Mouse (Mus musculus): ENCODE measurements around the gene St6galnac3.

Gene St6galnac3

DNA sequence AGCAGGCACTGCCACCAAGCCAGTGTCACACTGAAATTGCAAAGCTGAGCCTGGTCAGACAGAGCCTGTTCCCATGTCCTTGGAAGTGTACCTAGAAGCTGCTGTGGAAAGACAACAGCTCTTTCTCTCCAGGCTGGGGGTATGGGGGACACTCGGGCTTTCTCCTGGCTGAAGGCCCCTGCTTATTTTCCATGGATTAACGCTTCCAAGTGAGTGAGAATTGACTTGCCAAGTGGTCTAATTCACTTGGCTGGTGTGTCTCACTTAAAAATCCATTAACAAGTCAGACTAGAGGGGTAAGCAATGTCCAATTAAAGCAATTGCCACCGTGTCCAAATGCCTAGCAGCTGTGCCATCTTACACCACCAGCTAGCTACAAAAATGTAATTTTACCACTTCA lies 140.1 kb downstream of the St6galnac3 start:
- no peak for DNase-seq (ENCODE audit: low spot score)

DNA sequence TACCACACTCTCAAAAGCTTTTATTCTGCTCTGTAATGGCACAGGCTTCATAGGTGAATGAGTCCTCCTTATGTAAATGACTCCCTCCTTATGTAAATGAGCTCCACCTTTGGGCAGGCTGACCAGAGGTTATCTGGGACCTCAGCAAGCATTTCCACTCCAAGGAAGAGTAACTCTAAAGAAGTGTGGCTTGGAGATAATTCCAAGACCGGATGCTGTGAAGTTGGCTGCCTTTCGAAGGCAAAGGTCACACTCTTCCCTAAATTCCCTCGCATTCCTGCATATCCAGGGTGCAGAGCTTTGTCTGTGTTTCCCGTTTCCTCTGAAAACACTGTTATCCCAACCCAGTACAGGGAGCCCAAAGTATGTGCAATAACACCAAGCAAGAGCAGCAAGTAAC lies 142.9 kb downstream of the St6galnac3 start:
- DNase-seq (ENCODE audit: low spot score): no peak

GRCm38 (mm10) chr3:153580625-153581024 lies 144.3 kb downstream of the St6galnac3 start:
- DNase-seq (ENCODE audit: low spot score): peak; percentile 37

GRCm38 (mm10) chr3:153580136-153580535 lies 144.8 kb downstream of the St6galnac3 start:
- no peak for DNase-seq (ENCODE audit: low spot score)

- no peak for DNase-seq (ENCODE audit: low spot score)
Observed at GRCm38 (mm10) chr3:153577286-153577685, 147.7 kb downstream of the St6galnac3 start.

GRCm38 (mm10) chr3:153571152-153571551 lies 153.8 kb downstream of the St6galnac3 start:
- peak; percentile 88 for DNase-seq (ENCODE audit: low spot score)

- no peak for DNase-seq (ENCODE audit: low spot score)
Observed at GRCm38 (mm10) chr3:153568815-153569214, 156.2 kb downstream of the St6galnac3 start.

- peak; percentile 45 for DNase-seq (ENCODE audit: low spot score)
Observed at GRCm38 (mm10) chr3:153567913-153568312, 157.1 kb downstream of the St6galnac3 start.

- DNase-seq (ENCODE audit: low spot score): no peak
Observed at GRCm38 (mm10) chr3:153567512-153567911, 157.5 kb downstream of the St6galnac3 start.

- no peak for DNase-seq (ENCODE audit: low spot score)
Observed at GRCm38 (mm10) chr3:153566100-153566499, 158.9 kb downstream of the St6galnac3 start.

- DNase-seq (ENCODE audit: low spot score): no peak
Observed at GRCm38 (mm10) chr3:153560897-153561296, 164.1 kb downstream of the St6galnac3 start.

- no peak for DNase-seq (ENCODE audit: low spot score)
Observed at GRCm38 (mm10) chr3:153559586-153559985, 165.4 kb downstream of the St6galnac3 start.

DNA sequence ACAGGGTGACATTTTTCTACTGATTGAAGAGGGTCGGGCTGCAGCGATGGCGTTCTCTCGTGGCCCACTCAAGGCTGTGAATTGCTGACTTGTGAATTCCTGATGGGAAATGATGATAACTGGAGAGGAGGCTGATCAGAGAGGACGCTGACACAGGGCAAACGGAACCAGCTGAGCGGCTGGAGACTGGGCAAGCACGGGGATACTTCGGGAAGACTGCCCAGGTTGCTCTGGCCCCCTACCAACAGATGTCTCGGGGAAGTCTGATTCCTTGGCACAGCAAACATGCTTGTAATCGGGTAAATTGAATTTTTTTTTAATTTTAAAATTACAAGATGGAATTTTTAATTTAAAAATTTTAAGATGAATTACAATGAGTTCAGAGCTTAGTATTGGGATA lies 168.4 kb downstream of the St6galnac3 start:
- DNase-seq (ENCODE audit: low spot score): no peak

- no peak for DNase-seq (ENCODE audit: low spot score)
Observed at GRCm38 (mm10) chr3:153553712-153554111, 171.3 kb downstream of the St6galnac3 start.

DNA sequence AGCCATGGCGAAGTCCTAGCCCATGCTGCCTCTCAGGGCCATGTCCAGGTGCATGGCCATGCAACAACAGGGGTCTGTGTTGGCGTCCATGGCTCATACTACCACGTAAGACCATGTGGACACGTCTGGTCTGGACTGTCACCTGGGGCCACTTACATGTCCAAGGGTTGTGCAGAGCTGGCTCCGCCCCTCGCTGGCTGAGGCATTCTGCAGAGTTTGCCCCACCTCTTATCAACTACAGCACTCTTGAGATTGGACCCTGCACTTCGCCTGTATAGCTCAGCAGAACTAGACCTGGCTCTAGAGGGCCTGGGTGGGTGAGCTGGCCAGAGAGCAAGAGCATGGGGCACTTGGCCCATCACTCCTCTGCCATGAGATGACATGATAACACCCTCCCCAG lies 171.7 kb downstream of the St6galnac3 start:
- DNase-seq (ENCODE audit: low spot score): no peak

DNA sequence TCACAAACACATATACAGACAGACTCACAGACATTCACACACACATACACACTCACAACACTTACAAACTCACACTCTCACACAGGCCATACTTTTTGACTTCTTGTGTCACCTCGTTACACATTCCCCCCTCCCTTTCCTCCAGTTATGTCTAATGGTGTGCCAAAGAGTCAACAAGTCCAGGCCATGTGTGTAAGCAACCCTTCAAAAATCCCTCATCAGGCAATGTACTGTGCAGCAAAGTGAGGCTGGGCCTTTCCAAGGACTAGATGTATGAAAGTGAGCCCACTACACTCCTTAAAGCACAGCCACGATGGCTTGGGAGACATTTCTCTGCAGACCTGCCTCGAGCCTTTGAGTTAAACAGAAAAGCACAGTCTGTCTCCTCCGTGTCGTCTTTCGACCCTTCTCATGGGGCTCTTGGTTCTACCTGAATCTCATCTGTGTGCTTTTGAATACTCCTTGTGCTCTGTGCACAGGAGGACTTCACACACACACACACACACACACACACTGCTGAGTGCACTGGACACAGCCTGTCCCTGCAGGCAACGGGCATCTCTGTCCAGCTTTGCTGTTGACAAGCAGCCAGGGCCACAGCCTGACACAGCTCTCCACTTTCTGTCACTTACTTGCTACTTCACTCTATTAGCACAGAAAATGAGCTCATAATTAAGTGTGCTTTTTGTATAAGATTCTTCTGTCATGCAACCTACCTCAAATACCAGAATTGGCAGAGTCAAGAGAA lies 177.9 kb downstream of the St6galnac3 start:
- DNase-seq (ENCODE audit: low spot score): no peak

DNA sequence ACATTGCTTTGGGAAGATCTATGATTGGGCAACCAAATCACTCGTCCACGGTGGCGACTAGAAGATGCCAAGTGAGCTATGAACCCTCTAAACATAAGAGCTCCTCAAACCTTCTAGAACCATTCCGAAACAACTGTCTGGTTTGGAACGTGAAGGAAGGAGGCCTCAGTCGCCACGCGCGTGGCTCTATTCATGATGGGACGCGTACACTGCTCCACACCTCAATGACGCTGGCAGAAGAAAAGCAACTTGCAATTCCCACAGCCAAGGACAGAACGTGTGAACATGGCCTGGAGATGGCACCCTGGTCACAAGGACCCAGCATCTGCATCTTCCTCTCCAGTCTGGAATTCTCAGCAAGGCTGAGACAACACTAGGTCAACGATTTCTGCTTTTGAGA lies 185.1 kb downstream of the St6galnac3 start:
- DNase-seq (ENCODE audit: low spot score): no peak

DNA sequence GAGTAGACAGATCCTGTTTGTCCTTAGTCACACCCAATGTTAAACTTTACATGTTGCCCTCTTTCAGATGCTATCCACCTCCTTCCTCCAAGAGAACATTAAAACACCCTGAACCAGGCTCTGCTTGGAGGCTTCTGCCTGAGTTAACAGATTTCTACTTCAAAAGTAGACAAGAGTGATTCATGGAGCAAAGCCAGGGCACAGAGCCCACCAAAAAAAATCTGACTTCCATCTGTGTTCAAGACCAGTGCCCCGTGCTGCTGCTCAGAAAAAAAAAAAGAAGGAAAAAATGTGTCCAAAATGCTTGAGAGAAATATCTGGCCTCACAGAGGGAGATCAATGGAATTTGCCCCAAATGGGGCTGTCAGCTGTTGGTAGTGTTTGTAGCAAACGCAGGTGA lies 186.6 kb downstream of the St6galnac3 start:
- DNase-seq (ENCODE audit: low spot score): no peak

- DNase-seq (ENCODE audit: low spot score): no peak
Observed at GRCm38 (mm10) chr3:153537435-153537834, 187.5 kb downstream of the St6galnac3 start.

DNA sequence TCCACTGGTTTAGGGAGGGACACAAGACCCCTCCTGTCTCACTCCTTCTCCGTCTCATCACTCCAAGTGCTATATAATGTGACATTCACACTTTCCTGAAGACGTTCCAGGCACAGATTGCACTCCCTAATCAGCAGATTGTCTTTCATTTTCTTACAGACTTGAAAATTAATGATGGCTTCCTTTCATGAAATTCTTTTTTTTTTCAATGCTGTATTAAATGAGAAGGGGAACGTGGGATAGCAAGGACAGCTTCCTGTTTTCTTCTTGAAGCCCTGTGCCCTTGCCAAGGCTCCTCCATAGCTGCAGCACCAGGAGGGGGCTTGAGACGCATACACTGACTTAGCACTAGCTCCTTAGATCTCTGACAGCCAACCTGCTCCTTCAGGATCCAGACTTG lies 188.7 kb downstream of the St6galnac3 start:
- DNase-seq (ENCODE audit: low spot score): no peak

DNA sequence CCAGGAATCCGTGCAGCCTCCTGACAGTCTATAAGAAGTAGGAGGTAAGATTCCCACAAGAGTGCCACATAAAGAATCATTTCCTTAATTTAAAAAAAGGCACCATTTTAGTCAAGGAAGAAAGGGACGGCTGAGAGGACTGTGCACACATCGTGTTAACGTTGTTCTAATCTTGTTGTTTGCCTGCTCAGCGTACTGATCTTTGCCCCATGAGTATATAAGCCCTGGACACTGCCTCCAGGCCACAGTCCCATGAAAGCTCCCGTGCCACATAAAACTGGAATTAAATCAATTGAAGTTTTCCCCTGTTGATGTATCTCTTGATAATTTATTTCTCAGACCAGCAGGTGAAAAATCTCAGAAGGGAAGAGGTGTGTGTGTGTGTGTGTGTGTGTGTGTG lies 195.8 kb downstream of the St6galnac3 start:
- DNase-seq (ENCODE audit: low spot score): no peak

DNA sequence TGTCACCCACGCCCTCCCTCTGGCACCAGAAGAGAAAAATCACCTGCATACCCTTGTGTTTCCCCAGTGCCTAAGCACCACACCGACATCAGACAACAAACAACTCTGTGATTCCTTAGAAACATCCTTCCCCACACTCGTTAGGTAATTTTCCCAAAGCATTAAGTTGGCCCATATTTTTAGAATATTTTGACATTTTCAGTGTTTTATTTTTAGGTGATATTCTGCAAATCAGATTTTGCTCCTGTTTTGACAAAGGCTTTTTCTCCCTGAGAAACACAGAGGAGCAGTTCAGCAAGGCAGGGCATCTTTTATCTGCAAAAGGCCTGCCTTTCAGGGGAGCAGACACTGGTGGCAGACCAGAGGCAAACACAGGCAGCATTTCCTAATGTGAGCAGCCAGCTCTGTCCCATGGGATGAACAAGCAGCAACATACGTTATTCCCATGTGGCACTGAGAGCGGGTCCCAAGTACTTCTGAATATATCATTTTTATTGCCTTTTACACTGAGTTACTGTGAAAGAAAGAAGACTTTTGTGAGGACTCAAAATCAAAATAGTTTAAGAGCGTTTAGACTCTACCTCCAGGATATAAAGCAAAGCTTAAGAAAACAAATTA lies 199.7 kb downstream of the St6galnac3 start:
- peak; percentile 28 for DNase-seq (ENCODE audit: low spot score)

GRCm38 (mm10) chr3:153516848-153517247 lies 208.1 kb downstream of the St6galnac3 start:
- no peak for DNase-seq (ENCODE audit: low spot score)
